Mouse (Mus musculus): ENCODE results near the gene Mmgt2. TPM values are rescaled to one million over a fixed set of nuclear protein-coding genes. Genes with fewer than 3 reads are reported as not detected.
A peak's percentile ranks its signal among the peaks of the same experiment; 100 is the strongest.

Gene Mmgt2
- total RNA-seq, 2 experiments from 2014 or later = 24.2 to 26.0 TPM

DNA sequence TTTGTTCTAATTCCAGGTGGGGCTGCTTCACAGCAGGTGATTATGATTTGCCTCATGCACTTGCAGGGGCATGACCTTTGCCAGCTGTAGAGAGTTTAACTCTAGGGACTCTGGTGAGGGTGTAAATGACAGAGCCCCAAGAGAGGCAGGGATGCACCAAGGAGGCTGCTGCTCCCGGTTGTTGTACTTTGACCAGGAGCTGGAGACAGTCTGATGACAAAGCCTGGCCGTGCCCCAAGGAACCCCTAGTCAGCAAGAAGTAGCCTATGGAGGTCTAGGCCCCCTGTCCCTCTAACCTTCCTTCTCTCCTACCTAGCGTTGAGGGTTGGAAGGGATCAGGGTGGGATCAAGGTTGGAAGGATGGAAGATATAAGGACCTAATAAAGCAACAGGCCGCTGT, 33.0 kb upstream of the Mmgt2 start:
- DNase-seq (ENCODE audit: low spot score in 2 of 2) = no peak

DNA sequence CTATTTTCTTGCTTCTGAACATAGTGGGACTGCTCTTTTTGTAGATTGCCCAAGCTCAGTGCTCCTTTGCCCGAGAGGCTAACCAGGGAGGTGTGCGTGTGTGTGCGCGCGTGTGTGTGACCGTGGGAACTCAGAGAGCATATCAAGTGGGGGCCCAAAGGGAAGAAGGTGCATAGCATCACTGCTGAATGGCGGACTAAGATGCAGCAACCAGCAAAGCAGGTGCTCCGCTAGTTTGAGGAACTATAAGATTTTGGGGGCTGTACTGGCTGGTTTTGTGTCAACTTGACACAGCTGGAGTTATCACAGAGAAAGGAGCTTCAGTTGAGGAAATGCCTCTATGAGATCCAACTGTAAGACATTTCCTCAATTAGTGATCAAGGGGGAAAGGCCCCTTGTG, 27.4 kb upstream of the Mmgt2 start:
- no peak for DNase-seq (ENCODE audit: low spot score in 2 of 2)

DNA sequence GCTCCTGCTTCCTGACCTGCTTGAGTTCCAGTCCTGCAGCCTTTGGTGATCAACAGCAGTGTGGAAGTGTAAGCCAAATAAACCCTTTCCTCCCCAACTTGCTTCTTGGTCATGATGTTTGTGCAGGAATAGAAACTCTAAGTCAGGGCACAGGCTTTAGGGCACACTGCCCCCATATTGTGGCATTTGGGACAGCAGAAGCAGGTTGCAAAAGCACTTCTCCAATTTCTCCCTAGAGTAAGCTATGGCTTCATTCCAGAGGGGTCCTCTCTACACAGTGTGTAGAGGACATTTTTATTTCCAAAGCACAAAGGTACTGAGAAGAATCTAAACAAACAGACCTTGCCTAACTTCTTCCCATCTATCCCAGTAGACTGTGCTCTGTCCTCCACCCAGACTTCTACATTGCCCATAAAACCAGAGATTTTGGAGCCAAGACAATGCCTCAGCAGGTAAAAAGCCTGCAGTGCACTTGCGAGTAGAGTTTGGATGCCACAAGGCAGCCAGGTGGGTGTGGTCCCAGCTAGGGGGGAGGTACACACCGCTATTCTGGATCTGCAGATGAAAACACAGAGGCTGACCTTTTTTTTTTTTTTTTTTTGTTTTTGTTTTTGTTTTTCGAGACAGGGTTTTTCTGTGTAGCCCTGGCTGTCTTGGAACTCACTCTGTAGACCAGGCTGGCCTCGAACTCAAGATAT, 26.7 kb upstream of the Mmgt2 start:
- DNase-seq (ENCODE audit: low spot score in 2 of 2) = no peak

DNA sequence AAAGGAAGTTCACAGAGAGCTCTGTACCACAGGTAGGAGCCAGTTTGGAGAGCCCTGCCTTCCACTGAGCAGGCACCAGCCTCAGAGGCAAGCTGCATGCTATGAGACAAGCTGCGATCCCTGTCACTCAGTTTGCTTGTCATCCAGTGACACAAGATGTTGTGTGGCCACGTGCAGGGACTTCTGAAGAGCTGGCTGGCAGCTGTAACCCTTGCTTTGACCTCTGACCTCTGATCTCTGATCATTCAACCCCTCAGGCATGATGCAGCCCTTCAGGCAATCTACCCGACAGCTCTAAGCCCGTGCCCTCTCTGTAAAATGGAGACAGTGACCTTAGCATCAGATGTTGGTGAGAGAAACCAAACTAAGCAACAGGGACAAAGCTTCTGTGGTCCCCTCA, 25.6 kb upstream of the Mmgt2 start:
- DNase-seq (ENCODE audit: low spot score in 2 of 2) = no peak

DNA sequence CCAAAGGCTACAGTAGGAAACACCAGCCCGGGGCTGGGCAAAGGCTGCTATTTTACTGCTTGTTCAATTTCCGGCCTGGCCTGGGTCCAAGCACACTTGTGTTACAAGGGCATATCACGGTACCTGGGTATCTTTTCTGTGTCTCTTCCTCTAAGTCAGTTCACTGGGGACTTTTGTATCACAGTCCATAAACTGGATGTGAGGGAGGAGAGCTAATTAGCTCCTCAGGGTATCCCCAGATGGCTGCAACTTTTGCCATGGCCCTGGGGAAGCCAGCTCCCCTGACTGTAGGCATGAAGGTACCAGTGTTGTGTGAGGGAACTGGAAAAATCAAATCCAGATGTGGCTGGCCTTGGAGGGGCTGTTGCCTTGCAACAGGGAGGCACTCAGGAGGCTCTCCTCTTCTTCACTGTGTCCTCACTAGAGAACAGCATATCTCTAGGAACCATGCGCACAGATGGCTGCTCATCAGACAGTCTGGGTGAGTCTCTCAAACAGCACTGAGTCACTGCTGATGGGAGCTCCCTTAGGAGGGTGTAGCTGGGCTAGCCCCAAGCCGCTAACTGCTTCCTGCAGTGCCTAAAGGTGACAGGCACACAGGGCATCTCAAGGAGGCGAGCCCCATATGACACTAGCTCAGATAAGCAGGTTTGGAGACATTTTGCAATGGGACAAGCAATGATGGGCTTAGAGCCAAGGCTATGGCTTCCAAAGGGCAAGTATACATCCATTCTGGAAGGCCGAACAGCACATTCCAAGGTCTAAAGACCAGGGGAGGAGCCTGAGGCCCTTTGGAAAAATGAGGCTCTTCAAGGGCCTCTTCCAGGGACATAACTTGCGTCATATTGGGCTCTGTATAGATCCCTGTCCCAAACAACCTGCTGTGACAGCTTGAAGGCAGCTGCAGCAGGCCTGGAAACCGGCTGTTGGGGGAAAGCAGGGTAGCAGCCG, 23.8 kb upstream of the Mmgt2 start:
- no peak for DNase-seq (ENCODE audit: low spot score in 2 of 2)

DNA sequence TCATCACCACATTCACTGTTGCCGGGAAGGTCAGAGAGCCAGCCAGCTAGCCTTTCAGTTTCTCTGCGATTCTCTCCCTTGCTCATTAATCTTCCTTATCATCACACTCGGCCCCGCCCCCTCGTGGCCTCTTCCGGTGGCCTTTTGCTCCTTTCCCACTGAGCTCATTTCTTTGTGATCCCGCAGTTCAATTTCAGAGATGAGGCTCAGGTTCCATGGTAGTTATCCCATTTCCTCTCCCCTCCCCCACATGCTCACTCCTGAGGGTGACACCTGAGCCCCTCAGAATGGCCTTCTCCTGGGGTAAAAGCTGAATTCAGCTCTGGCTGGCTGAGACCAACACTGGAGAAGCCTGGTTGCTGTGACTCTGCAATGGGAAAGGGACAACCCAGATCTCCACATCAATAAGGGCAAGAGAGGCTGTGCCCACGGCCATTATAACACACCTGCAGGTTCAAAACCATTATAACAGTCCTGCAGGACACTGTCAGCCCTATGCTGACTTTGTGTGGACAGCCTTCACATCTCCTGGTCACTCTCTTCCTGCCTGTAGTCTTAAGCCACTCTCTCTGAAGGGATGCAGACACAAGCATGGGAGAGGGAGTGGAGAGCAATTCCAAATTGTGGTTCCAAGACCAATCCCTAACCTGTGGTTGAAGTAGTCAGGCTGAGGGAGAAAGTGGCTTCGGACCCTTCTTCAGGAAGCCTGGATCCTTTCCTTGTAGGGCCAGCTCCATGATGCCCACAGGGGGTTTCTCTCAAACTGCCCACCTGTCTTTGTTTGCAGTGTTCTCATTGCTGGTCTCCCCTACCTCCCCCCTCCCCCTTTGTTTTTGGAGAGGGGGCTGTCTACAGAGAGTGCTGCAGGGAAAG, 18.9 kb upstream of the Mmgt2 start:
- DNase-seq (ENCODE audit: low spot score in 2 of 2) = no peak

DNA sequence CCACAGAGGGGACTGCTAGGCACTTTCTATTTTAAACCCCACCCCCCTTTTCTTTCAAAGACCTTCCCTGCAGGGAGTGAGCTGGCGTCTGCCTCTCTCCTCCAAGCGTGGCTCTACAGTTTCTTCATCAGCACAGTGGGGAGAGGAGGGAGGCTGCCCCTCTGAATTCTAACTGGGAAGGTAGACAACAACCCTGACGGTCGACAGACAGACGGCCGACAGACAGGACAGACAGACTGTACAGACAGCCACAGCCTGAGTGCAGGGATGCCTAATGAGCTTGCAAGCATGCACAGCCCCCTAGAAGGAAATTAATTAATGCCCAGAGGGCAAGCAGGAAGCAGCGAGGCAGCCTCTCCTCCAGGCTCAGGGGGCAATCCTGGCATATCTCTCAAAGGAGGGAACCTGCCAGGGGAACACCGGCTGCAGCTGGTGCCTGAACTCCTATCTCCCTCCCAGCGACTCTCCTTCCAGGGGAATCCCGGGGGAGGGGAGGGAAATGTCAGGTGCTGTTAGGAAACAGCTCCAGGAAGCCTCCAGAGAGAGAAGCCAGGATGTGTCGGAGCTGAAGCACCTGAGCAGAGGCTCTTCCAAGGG, 18.1 kb upstream of the Mmgt2 start:
- no peak for DNase-seq (ENCODE audit: low spot score in 2 of 2)

DNA sequence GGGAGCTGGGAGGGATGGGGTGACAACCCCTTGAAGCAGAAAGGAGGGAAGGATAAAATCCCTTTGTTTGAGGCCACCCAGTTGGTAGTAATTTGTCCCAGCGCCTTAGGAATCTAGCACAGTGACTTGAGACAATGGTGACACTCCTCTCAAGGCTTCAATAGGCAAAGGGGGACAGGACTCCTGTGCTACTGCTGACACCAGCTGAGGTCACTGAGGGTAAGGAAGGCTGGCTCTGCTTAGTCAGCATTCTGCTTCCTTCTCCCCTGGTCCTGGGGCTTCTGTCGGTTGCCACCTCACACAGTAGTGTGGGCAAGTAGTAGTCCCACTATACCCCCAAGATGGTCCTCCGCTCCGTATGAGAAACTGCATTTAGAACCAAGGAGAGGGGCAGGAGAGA, 17.3 kb upstream of the Mmgt2 start:
- DNase-seq (ENCODE audit: low spot score in 2 of 2) = no peak

DNA sequence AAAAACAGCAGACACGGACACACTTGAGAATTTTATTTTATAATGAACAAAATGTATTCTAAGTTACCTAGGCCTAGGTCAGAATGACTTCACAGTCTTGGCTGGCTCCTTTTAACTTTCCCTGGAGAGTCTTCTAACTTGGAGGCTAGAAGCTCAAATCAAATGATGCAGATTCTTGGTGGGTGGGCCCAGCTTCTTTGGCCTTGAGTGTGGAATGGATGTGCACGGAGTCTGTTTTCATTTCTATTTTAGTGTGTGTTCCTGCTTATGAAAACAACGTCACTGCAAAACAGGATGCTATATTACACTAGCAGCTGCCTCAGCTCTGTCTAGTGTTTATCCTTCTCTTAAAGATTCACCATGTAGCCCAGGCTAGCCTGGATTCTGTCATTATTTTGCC, 13.1 kb upstream of the Mmgt2 start:
- DNase-seq (ENCODE audit: low spot score in 2 of 2) = peak in 1 of 2 experiments; percentile 37

DNA sequence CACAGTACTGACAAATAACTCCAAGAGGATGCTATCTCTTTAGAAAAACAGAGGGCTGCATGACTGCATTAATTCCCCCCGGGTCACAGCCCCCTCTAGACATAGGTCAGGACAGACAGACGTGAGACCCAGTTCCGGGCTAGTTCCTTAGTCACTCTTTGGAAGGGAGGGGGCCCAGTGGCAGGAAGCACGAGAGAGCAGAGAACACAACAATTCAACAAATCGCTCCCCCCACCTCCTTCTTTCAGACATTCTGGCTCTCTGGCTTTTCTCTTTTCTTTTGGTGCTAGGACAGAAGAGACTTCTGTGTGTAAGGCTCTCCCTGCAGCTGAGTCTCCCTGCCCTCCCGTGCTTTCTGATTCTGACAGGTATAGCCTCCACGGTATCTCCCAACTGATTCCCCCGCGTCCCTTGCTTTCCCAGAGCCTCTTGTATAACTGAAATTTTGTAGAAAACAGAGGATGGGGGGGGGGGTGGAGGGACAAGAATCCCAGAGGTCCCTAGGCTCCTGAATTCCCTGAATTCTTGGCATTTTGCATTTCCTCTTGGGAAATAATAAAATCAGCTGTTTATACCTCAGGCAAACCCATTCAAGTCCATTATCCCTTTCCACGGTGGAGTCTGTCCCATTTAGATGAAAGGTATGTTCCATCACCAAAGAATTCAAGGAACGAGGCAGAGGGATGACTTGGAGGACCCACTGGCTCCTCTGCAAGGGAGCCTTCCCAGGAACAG, 12.2 kb upstream of the Mmgt2 start:
- DNase-seq (ENCODE audit: low spot score in 2 of 2) = no peak

DNA sequence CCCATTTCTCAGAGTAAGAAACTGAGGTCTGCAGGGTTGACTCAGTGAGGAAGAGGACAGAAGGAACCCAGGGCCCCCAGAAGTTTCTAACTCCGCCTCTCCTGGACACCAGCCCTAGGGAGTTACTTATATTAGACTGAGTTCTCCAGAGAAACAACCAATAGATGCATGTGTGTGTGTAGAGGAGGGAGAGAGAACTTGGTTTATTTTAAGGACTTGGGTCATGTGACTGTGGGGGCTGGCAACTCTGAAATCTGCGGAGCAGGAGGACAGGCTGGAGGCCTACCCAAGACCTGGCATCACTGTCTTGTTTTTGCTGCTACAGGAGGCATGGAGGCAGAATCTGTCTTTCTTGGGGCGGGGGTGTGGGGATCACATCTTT, 11.6 kb upstream of the Mmgt2 start:
- no peak for DNase-seq (ENCODE audit: low spot score in 2 of 2)

DNA sequence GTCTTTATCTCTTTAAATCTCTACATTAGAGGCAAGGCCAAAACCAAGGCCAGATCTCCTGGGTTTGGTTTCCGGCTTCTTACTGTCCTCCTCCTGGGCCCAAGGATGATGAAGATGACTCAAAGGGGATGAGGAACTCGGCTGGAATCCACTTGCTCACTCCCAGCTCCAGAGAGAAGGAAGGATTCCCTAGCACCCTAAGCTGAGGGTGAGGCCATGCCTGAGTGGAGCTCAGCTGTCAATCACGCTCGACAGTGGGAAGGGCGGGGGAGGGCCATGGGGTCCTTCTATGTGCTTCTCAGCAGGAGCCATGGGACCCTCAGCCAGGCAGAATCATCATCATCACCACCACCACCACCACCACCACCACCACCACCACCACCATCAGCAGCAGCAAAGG, 11.1 kb upstream of the Mmgt2 start:
- no peak for DNase-seq (ENCODE audit: low spot score in 2 of 2)

DNA sequence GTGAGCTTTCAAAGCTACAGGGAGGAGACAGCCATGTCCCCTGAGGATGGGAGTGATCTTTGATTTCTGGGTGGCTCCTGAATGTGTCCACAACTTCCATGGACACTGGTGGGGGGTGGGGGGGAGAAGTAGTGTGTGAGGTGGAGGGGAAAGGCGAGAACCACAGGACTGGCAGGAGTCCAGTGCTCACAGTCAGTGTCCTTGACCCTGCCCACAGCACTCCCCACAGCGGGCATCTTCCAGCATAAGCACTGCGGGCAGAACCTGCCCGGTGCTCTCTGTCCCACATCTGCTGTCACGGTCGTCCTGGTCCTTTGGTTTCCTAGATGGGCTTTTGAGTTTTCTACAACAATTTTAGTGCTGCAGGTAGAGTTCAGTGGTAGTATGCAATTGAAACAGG, 10.7 kb upstream of the Mmgt2 start:
- no peak for DNase-seq (ENCODE audit: low spot score in 2 of 2)

DNA sequence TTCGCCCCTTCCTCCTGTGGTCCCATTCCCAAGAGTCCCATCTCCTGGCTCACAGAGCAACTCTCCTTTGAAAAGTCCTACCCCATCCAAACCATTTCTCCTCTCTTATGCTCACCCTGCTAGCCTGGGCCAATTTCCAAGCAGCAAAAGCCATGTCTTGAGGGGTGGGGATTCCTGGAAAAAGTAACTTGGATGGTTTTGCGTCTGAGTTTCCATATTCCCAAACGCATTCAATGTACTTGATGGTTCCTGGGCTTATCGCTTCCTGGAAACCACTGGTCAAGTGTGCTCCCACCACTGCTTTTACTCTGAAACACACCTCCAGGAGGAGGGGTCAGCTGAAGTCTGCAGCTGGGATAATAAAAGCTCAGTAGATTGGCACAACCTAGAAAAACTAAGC, 10.1 kb upstream of the Mmgt2 start:
- no peak for DNase-seq (ENCODE audit: low spot score in 2 of 2)

DNA sequence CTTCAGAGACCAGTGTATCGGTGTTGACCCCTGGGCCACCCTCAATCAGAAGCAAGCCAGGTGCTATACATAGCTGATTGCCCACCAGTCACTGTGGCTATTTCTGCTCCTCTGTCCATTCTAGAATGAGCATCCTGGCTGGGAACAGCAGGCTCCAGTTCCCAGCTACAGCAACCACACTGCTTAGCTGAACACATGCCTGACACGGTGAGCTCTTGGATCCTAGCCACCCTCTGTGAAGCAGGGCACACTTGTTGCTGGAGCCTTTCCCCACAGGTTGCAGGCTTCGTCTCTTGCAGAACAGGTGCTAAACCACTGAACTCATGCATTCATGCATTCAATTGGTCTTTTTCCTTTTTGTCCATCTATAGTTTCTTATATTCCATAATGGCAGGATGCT, 8.1 kb upstream of the Mmgt2 start:
- no peak for DNase-seq (ENCODE audit: low spot score in 2 of 2)

DNA sequence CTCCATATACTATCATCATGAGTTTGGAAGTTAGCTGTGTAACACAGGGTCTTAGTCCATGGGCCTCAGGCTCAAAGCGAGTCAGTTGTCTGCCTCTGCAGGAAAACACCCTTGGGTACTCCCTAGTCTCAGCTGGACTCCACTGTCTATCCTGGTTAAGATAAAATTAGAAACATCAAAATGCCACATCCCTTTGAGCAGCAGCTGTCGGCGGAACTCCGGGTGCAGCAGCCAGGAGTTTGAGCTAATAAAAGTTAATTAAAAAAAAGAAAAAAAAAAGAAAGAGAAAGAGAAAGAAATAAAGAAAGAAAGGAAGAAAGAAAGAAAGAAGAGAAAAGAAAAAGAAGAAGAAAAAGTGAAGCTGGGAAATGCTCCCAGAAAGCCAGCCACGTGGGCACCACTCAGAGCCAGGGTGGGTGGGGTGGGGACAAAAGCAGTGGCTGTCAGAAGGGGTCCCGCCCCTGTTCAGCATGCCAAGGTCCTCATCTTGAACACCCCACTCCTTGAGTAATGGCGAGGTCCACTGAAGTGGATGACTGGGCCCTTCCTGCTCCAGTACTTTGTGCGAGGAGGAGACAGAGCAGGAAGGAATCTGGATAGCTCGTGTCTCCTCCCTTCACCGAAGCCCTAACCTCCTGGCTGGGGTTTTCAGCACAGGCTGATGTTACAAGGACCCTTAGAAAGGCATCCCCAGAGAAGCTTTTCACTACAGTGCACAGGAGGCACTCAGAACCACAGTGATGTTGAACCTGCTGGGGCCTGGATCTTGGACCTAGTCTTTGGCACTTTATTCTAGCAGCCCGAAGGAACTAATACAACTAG, 6.2 kb upstream of the Mmgt2 start:
- DNase-seq (ENCODE audit: low spot score in 2 of 2) = no peak

DNA sequence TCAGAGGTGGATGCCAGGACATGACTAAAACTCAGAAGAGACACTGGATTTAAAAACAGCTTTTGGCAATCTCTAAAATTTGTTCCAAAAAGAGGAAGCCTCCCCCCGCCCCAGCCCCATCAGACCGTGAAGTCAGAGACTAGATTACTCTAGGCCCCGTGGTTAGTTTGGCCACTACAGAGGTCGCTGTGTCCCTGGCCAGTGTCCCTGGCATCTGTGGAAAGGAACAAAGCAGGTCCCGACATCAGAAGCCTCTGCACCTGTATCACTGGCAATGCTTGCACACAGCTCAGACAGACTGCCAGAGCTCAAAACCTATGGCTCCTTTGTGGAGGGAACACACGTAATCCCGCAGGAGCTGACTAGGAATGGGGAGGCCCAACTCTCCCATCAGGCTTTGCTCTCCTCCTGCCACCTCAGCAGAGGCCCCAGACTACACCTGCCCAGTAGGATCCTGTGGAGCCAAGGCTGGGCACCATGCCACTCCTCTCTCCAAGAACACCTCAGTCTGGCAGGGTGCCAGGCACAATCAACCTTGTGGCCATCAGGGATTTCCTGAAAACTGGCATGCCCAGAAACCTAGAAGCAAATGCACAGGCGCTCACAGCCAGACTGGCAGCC, 5.3 kb upstream of the Mmgt2 start:
- DNase-seq (ENCODE audit: low spot score in 2 of 2) = peak in 1 of 2 experiments; percentile 36

DNA sequence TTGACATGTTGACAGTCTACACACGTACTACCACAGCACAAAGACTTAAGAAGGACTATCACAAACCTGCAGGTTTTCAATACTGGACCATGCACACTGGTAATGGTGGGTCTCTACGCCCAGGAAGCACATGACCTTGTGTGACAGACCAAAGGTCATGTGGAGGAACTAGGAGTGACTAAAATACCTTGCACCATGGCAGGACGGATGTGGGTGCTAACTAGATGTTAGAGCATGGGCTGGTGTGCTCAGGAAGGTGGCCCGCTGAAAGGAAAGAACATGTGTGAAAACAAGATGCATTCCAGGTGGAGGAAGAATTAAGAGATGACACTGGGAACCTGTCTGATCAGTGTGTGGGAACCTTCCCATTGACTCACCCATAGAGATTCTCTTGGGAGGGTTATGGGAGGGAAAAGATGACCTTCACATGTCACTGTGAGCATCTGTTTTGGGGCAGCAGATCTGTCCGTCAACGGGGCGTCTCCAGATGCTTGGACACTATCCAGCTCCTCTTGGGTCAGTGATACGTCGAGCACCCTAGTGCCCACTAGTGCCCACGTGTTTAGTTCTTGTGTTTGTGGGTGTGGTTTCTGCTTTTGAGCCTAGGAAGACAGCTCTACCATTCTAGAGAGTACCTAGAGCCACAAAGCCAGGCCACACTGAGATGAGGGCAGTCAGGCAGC, 4.6 kb upstream of the Mmgt2 start:
- DNase-seq (ENCODE audit: low spot score in 2 of 2) = no peak

Measured in gastrocnemius, postnatal 4 days (tissue).